Mouse (Mus musculus): Measurements from ENCODE around the gene Tex30. TPM values are rescaled to one million over a fixed set of nuclear protein-coding genes. Genes with fewer than 3 reads are reported as not detected.

The Tex30 gene
- 93.6 and 96.0 TPM in 2 replicates for polyA plus RNA-seq (2014; fragmentation: Nextera tagmentation; extraction: Ambion mirVana)

DNA sequence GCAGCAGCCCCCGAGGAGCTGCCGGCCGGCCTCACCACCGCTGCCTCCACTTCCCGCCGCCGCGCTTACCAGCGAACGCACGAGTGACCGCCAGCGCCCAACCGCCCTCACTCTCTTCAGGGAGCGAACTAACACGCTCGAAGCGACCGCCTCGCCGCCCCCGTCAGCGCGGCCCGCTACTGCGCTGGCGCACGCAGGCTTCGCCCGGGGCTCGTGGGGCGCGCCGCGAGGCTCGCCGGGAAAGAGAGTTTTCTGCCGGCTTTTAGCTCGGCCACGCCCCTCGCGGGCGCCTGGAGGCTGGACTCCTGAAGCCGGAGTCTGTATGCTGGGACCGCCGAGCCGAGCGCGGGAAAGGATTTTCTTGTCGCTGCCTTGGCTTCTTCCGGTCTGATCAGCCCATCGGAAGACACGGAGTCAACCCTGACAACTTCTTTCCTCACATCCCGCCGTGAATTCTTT is at the start of gene Tex30:
TSS of gene Tex30 (minus strand) at position 183 of the 459 bp plus-strand sequence.
- H3K4me1 ChIP-seq (ENCODE audit: insufficient read depth): no peaks in the 10 kb centered on the region
- H3K27me3 ChIP-seq (ENCODE audit: insufficient read depth, low read length): no peaks in the 10 kb centered on the region
- H3K4me2 ChIP-seq: peak within 1 kb of the TSS; percentile 74
- H3K9me3 ChIP-seq (ENCODE audit: low read depth, low read length): no peaks in the 10 kb centered on the region
- H3K27ac ChIP-seq (ENCODE audit: low read depth): peak within 1 kb of the TSS; percentile 93
- H3K4me3 ChIP-seq (ENCODE audit: low read depth, low read length): peak within 1 kb of the TSS; percentile 80
- no peak for TF ChIP-seq CTCF (IDR thresholded peaks at IDR 0.05; ENCODE audit: low read depth)
- peak; percentile 98 for ATAC-seq (ENCODE audit: insufficient read depth)
- under 1% methylated on average over 55 of the region's 55 CpGs for WGBS
- H3K36me3 ChIP-seq (ENCODE audit: insufficient read depth): peaks cover 20% of the 10 kb centered on the region
- DNase-seq: peak; percentile 99
- H3K9ac ChIP-seq: peak within 1 kb of the TSS; percentile 79

DNA sequence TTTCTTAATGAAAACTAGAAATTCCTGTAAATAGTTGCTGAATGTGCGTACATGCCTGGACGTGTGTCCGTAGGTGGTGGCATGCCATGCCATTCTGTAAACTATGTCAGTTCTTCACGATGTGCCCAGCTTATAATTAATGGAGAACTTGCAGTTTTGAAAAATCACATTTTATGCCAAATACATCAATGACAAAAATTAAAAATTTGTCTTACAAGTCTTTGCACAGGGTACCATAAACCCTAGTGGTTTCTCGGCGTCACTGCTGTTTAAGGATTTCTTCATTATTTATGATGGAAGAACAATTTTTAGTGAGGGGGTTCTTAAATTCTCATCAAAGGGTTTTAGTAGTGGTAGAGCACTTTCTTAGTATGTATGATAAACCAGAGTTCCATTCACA is 46.5 kb upstream of the Tex30 start:
- H3K27ac ChIP-seq (ENCODE audit: low read depth): no peak overlapping the region
- TF ChIP-seq CTCF (IDR thresholded peaks at IDR 0.05; ENCODE audit: low read depth): peak; percentile 43
- H3K4me3 ChIP-seq (ENCODE audit: low read depth, low read length): peak overlapping the region; percentile 86
- no peaks in the 10 kb centered on the region for H3K27me3 ChIP-seq (ENCODE audit: insufficient read depth, low read length)
- DNase-seq (peak; percentile 59), ATAC-seq (ENCODE audit: insufficient read depth) (no peak)
- peaks cover 8% of the 10 kb centered on the region for H3K36me3 ChIP-seq (ENCODE audit: insufficient read depth)
- no peaks in the 10 kb centered on the region for H3K9me3 ChIP-seq (ENCODE audit: low read depth, low read length)
- peak overlapping the region; percentile 78 for H3K4me2 ChIP-seq
- peak overlapping the region; percentile 88 for H3K9ac ChIP-seq
- H3K4me1 ChIP-seq (ENCODE audit: insufficient read depth): no peaks in the 10 kb centered on the region
- WGBS: 18% methylated on average over 6 of the region's 6 CpGs

DNA sequence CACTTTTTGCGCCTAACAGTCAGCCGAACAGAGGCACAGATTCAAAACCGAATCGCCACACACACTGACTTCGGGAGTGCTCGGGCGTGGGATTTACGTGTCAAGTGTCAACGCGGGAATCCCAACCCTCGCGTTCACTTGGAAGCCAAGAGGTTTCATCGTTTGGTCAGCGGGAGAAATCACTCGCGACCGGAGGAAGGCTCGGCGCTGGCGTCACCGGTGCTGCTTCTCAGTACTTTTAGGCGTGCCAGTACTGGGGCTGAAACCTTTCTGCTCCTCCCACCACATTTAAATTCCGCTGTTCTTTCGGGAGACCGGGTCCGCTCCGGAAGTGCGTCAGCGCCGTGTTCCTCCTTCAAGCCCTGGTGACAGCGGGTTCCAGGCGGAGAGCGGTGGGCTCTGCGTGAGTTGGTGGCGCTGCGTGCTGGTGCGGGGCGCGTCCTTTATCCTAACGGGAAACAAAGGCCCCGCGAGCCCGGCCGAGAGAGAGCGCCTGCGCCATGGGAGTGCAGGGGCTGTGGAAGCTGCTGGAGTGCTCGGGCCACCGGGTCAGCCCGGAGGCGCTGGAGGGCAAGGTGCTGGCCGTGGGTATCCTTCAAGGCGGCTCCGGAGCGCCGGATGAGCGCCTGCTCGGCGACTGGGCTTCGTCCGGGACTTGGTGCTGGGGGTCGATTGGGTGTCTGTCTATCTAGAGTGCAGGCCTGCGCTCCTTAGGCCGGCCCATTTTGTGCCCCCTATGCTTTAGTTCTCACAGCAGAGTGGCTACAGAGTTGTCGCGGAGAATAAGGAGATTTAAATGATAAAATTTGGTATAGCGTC is 45.5 kb upstream of the Tex30 start, which contains the start of gene Ercc5:
TSS of gene Ercc5 (plus strand) at position 182 of the 819 bp plus-strand sequence.
- Histone ChIP-seq H3K9ac (peak within 1 kb of the TSS; percentile 88), H3K4me3 (ENCODE audit: low read depth, low read length) (peak within 1 kb of the TSS; percentile 86), H3K4me2 (peak within 1 kb of the TSS; percentile 78), H3K36me3 (ENCODE audit: insufficient read depth) (peaks cover 17% of the 10 kb centered on the region), H3K9me3 (ENCODE audit: low read depth, low read length) (no peaks in the 10 kb centered on the region), H3K27ac (ENCODE audit: low read depth) (peak within 1 kb of the TSS; percentile 98), H3K4me1 (ENCODE audit: insufficient read depth) (no peaks in the 10 kb centered on the region), H3K27me3 (ENCODE audit: insufficient read depth, low read length) (no peaks in the 10 kb centered on the region)
- DNase-seq (peak; percentile 94), ATAC-seq (ENCODE audit: insufficient read depth) (peak; percentile 98)
- 0 out of 2 replicates have a peak, but pooled peaks have one; percentile 2 for TF ChIP-seq CTCF (IDR thresholded peaks at IDR 0.05; ENCODE audit: low read depth)
- under 1% methylated on average over 66 of the region's 66 CpGs for WGBS

DNA sequence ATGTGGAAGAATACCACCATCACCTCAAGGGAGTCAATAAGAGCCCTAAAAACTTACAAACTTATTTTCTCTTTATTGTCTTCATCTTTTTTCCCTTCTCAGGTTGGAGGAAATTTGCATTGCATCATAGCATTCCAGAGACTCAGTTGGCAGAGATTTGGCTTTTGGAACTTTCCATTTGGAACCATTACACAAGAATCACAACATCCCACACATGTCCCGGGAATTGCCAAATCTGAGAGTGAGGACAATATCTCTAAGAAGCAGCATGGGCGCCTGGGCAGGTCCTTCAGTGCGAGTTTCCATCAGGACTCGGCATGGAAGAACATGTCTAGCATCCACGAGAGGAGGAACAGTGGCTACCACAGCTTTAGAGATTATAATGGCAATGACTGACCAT is 40.5 kb upstream of the Tex30 start:
- DNase-seq (no peak), ATAC-seq (ENCODE audit: insufficient read depth) (no peak)
- peaks cover 46% of the 10 kb centered on the region for H3K36me3 ChIP-seq (ENCODE audit: insufficient read depth)
- no peaks in the 10 kb centered on the region for H3K27me3 ChIP-seq (ENCODE audit: insufficient read depth, low read length)
- no peaks in the 10 kb centered on the region for H3K4me1 ChIP-seq (ENCODE audit: insufficient read depth)
- H3K27ac ChIP-seq (ENCODE audit: low read depth): no peak overlapping the region
- H3K4me3 ChIP-seq (ENCODE audit: low read depth, low read length): no peak overlapping the region
- H3K4me2 ChIP-seq: no peak overlapping the region
- H3K9me3 ChIP-seq (ENCODE audit: low read depth, low read length): no peaks in the 10 kb centered on the region
- 86% methylated on average over 5 of the region's 5 CpGs for WGBS
- no peak overlapping the region for H3K9ac ChIP-seq
- no peak for TF ChIP-seq CTCF (IDR thresholded peaks at IDR 0.05; ENCODE audit: low read depth)

DNA sequence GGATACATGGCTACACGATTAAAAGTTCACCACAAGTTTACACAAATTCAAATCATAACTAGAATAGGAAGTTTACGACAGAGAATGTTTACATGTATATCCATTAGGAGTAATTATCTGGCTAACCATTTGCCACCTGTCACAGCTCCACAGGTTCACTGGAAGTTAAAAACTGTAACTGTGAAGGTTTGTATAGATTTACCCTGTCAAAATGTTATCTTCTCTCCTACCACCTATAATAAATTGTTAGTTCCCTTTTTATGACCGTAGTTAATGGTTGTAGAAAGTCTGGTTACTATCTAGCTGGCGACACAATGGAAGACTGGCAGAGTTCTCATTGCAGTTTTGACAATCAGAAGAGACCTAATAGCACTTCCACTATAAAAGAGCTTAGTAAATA is 38.0 kb upstream of the Tex30 start:
- WGBS: 37% methylated on average over 4 of the region's 4 CpGs
- Histone ChIP-seq H3K9ac (no peak overlapping the region), H3K27ac (ENCODE audit: low read depth) (no peak overlapping the region), H3K36me3 (ENCODE audit: insufficient read depth) (peaks cover 51% of the 10 kb centered on the region), H3K9me3 (ENCODE audit: low read depth, low read length) (no peaks in the 10 kb centered on the region), H3K4me2 (no peak overlapping the region), H3K4me1 (ENCODE audit: insufficient read depth) (no peaks in the 10 kb centered on the region), H3K27me3 (ENCODE audit: insufficient read depth, low read length) (no peaks in the 10 kb centered on the region), H3K4me3 (ENCODE audit: low read depth, low read length) (no peak overlapping the region)
- no peak for TF ChIP-seq CTCF (IDR thresholded peaks at IDR 0.05; ENCODE audit: low read depth)
- ATAC-seq (ENCODE audit: insufficient read depth) (no peak), DNase-seq (no peak)

DNA sequence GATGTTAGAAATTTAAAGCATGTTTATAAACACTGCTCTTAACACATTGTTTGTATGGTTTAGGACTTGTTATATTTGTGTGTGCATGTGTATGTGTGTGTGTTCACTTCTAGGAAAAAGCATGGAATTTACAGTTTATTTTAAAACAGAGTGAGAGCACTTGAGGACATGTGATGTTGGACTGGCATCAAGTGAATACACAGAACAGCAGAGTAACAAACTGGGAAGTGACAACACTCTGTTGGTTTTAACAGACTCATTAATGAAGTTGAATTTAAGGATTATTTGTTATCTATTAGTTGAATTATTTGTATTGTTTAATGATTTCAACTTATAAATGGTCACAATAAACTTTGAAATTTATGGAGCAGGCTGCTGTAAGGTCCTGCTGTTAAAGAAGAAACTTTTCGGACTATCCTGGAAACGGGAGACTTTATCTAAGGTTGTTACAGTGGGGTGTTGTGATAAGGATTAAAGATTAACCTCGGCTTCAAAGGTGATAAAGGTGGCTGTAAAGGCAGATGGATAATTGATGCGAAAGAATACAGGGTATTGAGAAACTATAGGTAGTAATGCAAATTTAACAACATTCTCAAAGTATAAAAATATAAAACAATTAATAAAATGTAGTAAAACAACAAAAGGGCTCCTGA is 27.8 kb upstream of the Tex30 start:
- TF ChIP-seq CTCF (IDR thresholded peaks at IDR 0.05; ENCODE audit: low read depth): no peak
- Histone ChIP-seq H3K4me1 (ENCODE audit: insufficient read depth) (no peaks in the 10 kb centered on the region), H3K9me3 (ENCODE audit: low read depth, low read length) (no peaks in the 10 kb centered on the region), H3K4me2 (no peak overlapping the region), H3K9ac (no peak overlapping the region), H3K27ac (ENCODE audit: low read depth) (no peak overlapping the region), H3K27me3 (ENCODE audit: insufficient read depth, low read length) (no peaks in the 10 kb centered on the region), H3K4me3 (ENCODE audit: low read depth, low read length) (no peak overlapping the region), H3K36me3 (ENCODE audit: insufficient read depth) (peaks cover 42% of the 10 kb centered on the region; the same call in 1 of the 2 replicates)
- 58% methylated on average over 4 of the region's 4 CpGs for WGBS
- DNase-seq (no peak), ATAC-seq (ENCODE audit: insufficient read depth) (no peak)

DNA sequence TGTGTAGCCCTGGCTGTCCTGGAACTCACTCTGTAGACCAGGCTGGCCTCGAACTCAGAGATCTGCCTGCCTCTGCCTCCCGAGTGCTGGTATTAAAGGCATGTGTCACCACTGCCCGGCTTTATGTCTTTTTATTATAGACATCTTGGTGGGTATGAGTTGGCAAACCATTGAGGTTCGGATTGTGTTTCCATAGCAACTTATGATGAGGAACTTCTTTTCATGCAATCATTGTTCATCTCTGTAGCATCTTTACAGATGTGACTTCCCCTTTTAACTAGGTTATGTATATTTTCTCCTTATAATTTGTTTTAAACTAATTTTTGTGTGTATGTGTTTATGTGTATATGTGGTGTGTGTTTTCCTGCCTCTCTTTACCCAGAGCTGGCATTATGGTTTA is 23.3 kb upstream of the Tex30 start:
- no peak overlapping the region for H3K9ac ChIP-seq
- WGBS: 93% methylated on average over 4 of the region's 4 CpGs
- no peaks in the 10 kb centered on the region for H3K9me3 ChIP-seq (ENCODE audit: low read depth, low read length)
- TF ChIP-seq CTCF (IDR thresholded peaks at IDR 0.05; ENCODE audit: low read depth): no peak
- no peaks in the 10 kb centered on the region for H3K27me3 ChIP-seq (ENCODE audit: insufficient read depth, low read length)
- H3K4me2 ChIP-seq: no peak overlapping the region
- H3K27ac ChIP-seq (ENCODE audit: low read depth): no peak overlapping the region
- no peak for ATAC-seq (ENCODE audit: insufficient read depth)
- no peak overlapping the region for H3K4me3 ChIP-seq (ENCODE audit: low read depth, low read length)
- peaks cover 31% of the 10 kb centered on the region; the same call in 1 of the 2 replicates for H3K36me3 ChIP-seq (ENCODE audit: insufficient read depth)
- H3K4me1 ChIP-seq (ENCODE audit: insufficient read depth): no peaks in the 10 kb centered on the region
- no peak for DNase-seq

Measured in lung, embryonic 14.5 days (tissue).